Mouse (Mus musculus): ENCODE results near the gene Lrrc58.

Lrrc58 gene

DNA sequence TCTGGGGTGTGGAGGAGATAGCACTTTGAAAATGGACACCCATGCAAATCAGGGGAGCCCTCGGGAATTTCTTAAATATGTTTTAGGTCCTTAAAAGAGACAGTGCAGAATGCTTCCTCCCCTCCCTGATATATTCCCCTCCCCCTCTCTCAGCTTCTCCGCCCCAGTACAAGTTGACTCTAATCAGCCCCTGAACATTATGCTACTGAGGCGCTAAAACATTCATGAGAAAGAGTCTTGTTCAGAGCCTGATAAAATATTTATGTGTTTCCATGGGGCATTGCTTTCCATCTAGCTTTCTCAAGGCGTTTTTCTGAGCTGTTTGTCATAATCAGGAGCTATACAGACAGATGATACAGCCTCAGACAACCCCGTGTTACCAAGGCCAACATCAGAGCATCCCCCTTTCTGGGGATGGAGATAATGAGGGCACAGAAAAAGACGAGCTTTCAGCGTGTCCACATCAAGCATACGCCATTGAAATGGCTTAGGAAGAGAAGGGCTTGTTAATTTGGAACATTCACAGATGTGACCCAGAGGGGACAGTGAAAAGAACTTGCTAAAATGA is 52.7 kb downstream of the Lrrc58 start:
- no peak for DNase-seq (ENCODE audit: low read depth, low spot score)

DNA sequence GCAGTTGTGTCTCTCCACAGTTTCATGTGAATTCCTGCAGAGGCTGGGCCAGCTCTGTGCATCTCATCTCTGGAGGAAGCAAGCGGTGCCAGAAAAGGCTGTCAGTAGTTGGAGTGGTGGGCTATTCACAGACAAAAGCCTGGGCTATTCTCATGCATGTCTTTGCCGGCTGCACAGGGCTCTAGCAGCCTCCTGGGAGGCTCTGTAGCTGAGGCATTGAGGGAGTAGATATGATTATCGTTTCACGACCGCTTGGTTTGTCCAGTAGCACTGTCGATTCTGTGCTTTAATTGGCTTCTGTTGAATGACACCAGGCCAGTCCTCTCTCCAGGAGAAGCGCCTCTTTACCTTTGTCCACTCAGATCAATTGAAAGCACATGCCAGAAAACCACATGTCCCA is 57.9 kb downstream of the Lrrc58 start:
- no peak for DNase-seq (ENCODE audit: low read depth, low spot score)

DNA sequence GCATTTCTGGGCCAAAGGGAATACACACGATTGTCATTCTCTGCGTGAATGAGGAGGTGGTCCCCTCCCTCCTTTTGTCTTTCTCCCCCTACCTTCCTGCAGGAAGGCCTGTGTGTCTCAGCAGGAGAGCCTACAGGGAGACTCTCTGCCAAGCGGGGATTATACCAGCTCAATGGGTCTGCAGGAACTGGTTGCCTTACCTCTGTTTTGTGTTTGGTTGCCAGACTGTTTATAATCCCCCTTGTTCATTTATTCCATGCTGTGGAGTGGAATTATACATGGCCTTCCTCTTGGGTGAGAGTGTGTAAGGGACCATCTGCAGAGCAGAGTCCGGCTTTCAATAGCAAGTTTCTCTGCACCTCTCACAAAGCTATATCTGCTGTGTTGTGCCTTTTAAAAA is 58.9 kb downstream of the Lrrc58 start:
- no peak for DNase-seq (ENCODE audit: low read depth, low spot score)

DNA sequence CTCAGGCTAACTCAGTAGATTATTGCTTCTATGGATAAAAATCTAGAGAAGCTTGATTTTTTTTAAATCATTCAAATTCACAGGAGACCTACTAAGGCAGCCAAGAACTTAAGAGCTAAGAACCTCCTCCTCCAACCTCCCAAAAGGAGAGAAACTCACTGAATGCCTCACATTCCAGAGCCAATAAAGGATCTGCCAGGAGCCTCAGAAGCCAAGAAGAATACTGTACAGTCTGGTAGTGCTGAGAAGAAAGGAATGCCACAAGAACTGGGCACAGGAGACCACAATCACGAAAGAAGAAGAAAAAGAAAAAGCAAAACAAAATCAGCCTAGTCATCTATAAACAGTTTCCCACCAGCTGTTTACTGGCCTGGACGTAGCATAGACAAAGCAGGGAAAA is 60.8 kb downstream of the Lrrc58 start:
- no peak for DNase-seq (ENCODE audit: low read depth, low spot score)

DNA sequence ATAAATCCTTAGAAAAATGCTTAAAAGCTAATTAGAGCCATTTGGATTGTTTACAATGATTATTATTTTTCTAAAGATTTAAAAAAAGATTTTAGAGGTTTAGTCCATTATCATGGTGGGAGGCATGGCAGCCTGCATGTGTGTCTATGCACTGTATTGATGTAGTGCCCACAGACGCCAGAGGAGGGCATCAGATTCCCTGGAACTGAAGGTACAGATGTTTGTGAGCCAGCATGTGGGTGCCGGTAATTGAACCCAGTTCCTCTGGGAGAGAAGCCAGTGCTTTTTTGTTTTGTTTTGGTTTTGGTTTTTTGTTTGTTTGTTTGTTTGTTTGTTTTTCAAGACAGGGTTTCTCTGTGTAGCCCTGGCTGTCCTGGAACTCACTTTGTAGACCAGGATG is 61.4 kb downstream of the Lrrc58 start:
- no peak for DNase-seq (ENCODE audit: low read depth, low spot score)

DNA sequence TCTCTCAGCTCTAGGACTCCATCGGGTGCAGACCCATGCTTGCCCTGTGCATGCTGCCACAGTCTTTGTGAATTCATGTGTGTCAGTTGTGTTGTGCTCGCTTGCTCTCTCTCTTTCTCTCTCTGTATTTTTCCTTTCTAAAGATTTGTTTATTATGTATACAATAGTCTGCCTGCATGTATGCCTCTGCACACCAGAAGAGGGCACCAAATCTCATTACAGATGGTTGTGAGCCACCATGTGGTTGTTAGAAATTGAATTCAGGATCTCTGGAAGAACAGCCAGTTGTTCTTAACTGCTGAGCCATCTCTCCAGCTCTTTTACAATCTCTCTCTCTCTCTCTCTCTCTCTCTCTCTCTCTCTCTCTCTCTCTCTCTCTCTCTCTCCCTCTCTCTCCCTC is 66.7 kb downstream of the Lrrc58 start:
- DNase-seq (ENCODE audit: low read depth, low spot score) = no peak

DNA sequence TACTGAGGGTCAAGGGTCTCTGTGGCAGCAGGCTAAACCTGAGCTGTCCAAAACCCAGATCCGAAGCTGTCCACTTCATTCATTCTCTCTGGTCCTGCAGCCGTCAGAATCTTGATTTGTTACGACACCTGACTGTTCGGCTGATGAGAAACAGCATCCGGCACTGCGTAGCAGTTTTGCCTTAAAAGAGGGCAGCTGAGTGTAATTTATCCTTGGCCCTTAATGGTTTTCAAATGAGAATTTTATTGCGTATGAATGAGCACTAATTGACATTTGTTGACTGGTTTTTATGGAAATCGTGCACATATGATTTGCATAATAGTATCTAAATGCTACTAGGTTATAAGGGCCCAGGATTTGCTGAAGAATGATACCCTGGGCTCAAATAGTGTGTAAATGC is 69.1 kb downstream of the Lrrc58 start:
- no peak for DNase-seq (ENCODE audit: low read depth, low spot score)
